Mouse (Mus musculus) kidney, embryonic 16.5 days (tissue): ENCODE measurements around the gene Lypla2. TPM values are rescaled to one million over a fixed set of nuclear protein-coding genes. Genes with fewer than 3 reads are reported as not detected.
A peak's percentile ranks its signal among the peaks of the same experiment; 100 is the strongest.
"Not testable (repeated sequence)": the region's sequence is repeated elsewhere in the genome, so short reads cannot be mapped to it uniquely, and the experiment has no call there.

Source experiments
- ATAC-seq: fragments of 200-750 bp; cut with Nextera tagmentation; 2 replicates; pipeline ENCODE4 v1.8.0; 2017; ENCODE audit warnings: moderate TSS enrichment; ENCODE audit not compliant: low FRiP score, low TSS enrichment
- H3K27ac ChIP-seq: fragments of 300-500 bp; sonication (generic); 2 replicates; pipeline ENCODE4 v1.5.1; 2014; ENCODE audit warnings: low read length
- H3K27me3 ChIP-seq: fragments of 300-500 bp; sonication (generic); 2 replicates; pipeline ENCODE4 v1.6.1; 2014; ENCODE audit warnings: low read length, control low read depth, mixed read lengths; ENCODE audit not compliant: insufficient read depth
- H3K36me3 ChIP-seq: fragments of 300-500 bp; sonication (generic); 2 replicates; pipeline ENCODE4 v1.6.1; 2014; ENCODE audit warnings: low read length, control low read depth, mixed read lengths; ENCODE audit not compliant: insufficient read depth
- H3K4me1 ChIP-seq: fragments of 300-500 bp; sonication (generic); 2 replicates; pipeline ENCODE4 v1.6.1; 2014; ENCODE audit warnings: low read length, control low read depth, mixed read lengths; ENCODE audit not compliant: insufficient read depth
- H3K4me2 ChIP-seq: fragments of 300-500 bp; sonication (generic); replicated peaks from 2 replicates; pipeline ENCODE4 v1.6.1; 2014; ENCODE audit warnings: low read depth, low read length
- H3K4me3 ChIP-seq: fragments of 300-500 bp; sonication (generic); 2 replicates; pipeline ENCODE4 v1.5.1; 2014; ENCODE audit warnings: mild to moderate bottlenecking, low read length
- H3K9ac ChIP-seq: fragments of 300-500 bp; sonication (generic); replicated peaks from 2 replicates; pipeline ENCODE4 v1.6.1; 2014; ENCODE audit warnings: low read length
- H3K9me3 ChIP-seq: fragments of 300-500 bp; sonication (generic); 2 replicates; pipeline ENCODE4 v1.6.1; 2016; ENCODE audit warnings: low read length, control low read depth
- WGBS: fragments of 180-500 bp; shearing (Covaris S2); extraction: QIAGEN DNeasy Blood & Tissue Kit; methylation state at CpG from one replicate; pipeline ENCODE4 v1.1.7; 2014; 5-methylcytosine and 5-hydroxymethylcytosine counted together
- polyA plus RNA-seq: library from polyadenylated mRNA; unstranded; fragments of >200 nt; fragmentation: Nextera tagmentation; extraction: Ambion mirVana; gene quantifications from 2 replicates; pipeline ENCODE4 v1.2.1, GENCODE M21; 2015

Gene Lypla2
- polyA plus RNA-seq, 1 experiment from 2014 or later: 147 TPM

DNA sequence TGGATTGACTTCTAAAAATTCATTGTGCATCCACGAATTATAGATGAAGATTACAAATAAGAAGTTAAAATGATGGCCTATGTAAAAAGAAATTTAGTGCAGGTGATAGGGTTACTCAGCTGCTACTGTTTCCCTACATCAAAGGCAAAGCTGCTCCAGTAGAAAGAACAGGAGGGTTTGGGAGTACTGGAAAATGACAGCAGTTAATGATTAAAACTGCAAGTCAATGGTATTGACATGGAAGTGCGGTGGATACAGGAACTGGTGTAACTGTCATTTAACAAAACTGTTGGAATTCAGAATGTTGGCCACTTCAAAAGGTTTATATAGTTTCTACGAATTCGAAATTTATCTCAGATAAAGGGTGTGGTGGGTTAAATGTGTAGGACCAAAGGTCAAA, 22.7 kb upstream of the Lypla2 start:
- no peak overlapping the region for H3K4me3 ChIP-seq
- H3K9ac ChIP-seq: no peak overlapping the region
- no peak overlapping the region for H3K4me2 ChIP-seq
- no peak overlapping the region for H3K27ac ChIP-seq
- 86% methylated on average over 4 of the region's 4 CpGs for WGBS
- no peaks in the 10 kb centered on the region for H3K36me3 ChIP-seq
- no peaks in the 10 kb centered on the region for H3K27me3 ChIP-seq
- no peak for ATAC-seq
- peaks cover 9% of the 10 kb centered on the region for H3K9me3 ChIP-seq
- H3K4me1 ChIP-seq: no peaks in the 10 kb centered on the region

GRCm38 (mm10) chr4:135993941-135994340, 21.5 kb upstream of the Lypla2 start:
- WGBS: 96% methylated on average over 6 of the region's 6 CpGs
- no peaks in the 10 kb centered on the region for H3K4me1 ChIP-seq
- H3K9me3 ChIP-seq: peaks cover 9% of the 10 kb centered on the region
- no peaks in the 10 kb centered on the region for H3K27me3 ChIP-seq
- no peak overlapping the region for H3K27ac ChIP-seq
- H3K4me2 ChIP-seq: no peak overlapping the region
- H3K4me3 ChIP-seq: no peak overlapping the region
- ATAC-seq: no peak
- H3K9ac ChIP-seq: no peak overlapping the region
- H3K36me3 ChIP-seq: no peaks in the 10 kb centered on the region

DNA sequence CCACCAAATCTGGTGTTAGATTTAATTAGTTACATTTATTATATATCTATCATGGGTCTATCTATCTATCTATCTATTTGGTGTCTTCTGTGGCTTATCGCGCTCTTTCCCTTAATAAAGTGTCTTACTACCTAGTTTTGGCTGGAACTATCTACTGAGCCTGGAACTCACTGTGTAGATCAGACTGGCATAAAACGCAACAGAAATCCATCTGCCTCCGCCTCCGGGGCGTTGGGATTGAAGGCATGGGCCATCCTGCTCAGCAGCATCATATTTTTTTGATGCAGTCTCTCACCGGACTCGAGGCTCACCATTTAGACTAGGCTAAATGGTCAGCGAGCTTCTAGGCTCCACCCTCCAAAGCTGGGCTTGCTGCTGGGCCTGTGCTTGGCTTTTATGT, 15.3 kb upstream of the Lypla2 start:
- peak overlapping the region; percentile 90 for H3K4me3 ChIP-seq
- peak overlapping the region; percentile 93 for H3K9ac ChIP-seq
- H3K4me2 ChIP-seq: peak overlapping the region; percentile 58
- H3K27ac ChIP-seq: no peak overlapping the region
- peaks cover 18% of the 10 kb centered on the region for H3K36me3 ChIP-seq
- 63% methylated on average over 9 of the region's 9 CpGs for WGBS
- peaks cover 18% of the 10 kb centered on the region for H3K4me1 ChIP-seq
- no peaks in the 10 kb centered on the region for H3K27me3 ChIP-seq
- no peak for ATAC-seq
- H3K9me3 ChIP-seq: no peaks in the 10 kb centered on the region

DNA sequence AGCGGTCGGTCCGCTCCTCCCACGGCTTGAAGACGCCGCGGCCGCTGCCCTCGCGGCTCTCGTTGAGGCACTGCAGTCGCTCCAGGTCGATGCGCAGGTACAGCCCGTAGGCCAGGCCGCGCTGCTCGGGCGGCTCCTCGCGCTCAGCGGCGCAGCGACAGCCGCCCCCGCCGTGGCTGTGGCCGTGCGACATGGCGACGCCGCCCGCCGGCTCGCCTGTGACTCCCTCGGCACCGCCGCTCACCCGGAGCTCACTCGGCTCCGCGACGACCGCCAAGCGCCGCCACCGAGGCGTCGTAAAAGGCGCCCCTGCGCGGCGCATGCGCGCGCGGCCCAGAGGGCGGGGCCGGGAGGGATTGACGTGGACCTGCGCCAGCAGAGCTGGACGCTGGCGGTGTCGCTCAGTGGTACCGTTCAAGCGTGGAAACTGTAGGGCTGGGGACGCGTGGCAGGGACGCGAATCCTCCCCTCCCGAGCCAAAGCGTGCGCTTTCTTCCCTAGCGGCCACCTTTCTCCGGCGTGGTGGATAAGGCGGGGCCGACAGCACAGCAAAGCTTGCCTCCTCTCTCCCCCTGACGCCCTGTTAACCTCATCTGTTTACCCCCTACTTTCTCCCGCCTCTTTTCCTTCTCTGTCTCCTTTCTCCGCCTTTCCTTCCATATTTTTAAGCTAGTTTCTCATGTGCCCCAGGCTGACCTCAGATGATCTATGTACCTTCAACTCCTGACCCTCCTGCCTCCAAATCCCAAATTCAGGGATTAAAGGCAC, 14.7 kb upstream of the Lypla2 start, which contains the start of gene Pithd1:
TSS of gene Pithd1 (minus strand) at position 322 of the 768 bp plus-strand sequence.
- peak within 1 kb of the TSS; percentile 58 for H3K4me2 ChIP-seq
- peaks cover 18% of the 10 kb centered on the region for H3K4me1 ChIP-seq
- no peaks in the 10 kb centered on the region for H3K27me3 ChIP-seq
- peak within 1 kb of the TSS; percentile 93 for H3K9ac ChIP-seq
- H3K27ac ChIP-seq: peak within 1 kb of the TSS; percentile 83
- WGBS: under 1% methylated on average over 75 of the region's 81 CpGs
- peaks cover 18% of the 10 kb centered on the region for H3K36me3 ChIP-seq
- peak within 1 kb of the TSS; percentile 90 for H3K4me3 ChIP-seq
- ATAC-seq: peak; percentile 96
- H3K9me3 ChIP-seq: no peaks in the 10 kb centered on the region

DNA sequence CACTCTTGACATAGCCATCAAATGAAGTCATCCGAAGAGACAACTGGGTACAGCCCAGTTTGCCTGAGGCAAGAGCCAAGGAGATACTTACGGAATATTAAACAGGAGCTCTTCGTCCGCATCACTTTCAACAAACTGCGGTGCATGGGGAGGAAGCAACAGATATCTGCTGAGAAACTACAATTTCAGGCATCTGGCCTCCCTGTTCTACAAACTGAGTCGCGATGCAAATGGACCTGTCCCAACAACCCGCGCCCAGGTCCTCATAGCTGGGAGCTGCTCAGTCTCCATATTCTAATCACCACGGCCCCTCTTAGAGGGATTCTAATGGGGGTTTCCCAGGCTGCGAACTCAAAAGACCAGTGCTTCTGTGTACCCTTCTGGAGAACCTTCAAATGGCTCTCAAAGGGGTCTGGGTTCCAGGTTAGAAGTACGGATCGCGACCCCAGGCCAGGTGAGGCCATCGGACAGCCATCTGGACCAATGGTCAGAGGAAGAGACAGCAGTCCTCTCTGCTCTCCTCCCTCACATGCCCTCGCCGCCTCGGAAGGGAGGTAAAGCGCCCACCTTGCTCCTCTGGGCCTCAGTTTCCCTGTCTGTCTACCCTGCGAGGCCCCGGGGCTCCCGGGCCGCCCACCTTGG, 14.0 kb upstream of the Lypla2 start:
- peak; percentile 2; the same call in 1 of the 2 replicates for ATAC-seq
- Histone ChIP-seq H3K36me3 (peaks cover 18% of the 10 kb centered on the region), H3K27ac (peak overlapping the region; percentile 83), H3K27me3 (no peaks in the 10 kb centered on the region), H3K4me3 (peak overlapping the region; percentile 90), H3K4me1 (peaks cover 18% of the 10 kb centered on the region), H3K9ac (peak overlapping the region; percentile 93), H3K9me3 (no peaks in the 10 kb centered on the region), H3K4me2 (peak overlapping the region; percentile 58)
- 7% methylated on average over 23 of the region's 23 CpGs for WGBS

- 89% methylated on average over 7 of the region's 7 CpGs for whole genome bisulfite sequencing
- H3K36me3 ChIP-seq: peaks cover 18% of the 10 kb centered on the region
- no peaks in the 10 kb centered on the region for H3K9me3 ChIP-seq
- H3K4me1 ChIP-seq: peaks cover 18% of the 10 kb centered on the region
- no peak overlapping the region for H3K27ac ChIP-seq
- peak overlapping the region; percentile 58 for H3K4me2 ChIP-seq
- H3K4me3 ChIP-seq: peak overlapping the region; percentile 90
- ATAC-seq: no peak
- H3K9ac ChIP-seq: 0 out of 2 replicates have a peak overlapping the region, but pooled peaks have one; percentile 93
- H3K27me3 ChIP-seq: no peaks in the 10 kb centered on the region
Measured at GRCm38 (mm10) chr4:135985769-135986168, 13.3 kb upstream of the Lypla2 start.

DNA sequence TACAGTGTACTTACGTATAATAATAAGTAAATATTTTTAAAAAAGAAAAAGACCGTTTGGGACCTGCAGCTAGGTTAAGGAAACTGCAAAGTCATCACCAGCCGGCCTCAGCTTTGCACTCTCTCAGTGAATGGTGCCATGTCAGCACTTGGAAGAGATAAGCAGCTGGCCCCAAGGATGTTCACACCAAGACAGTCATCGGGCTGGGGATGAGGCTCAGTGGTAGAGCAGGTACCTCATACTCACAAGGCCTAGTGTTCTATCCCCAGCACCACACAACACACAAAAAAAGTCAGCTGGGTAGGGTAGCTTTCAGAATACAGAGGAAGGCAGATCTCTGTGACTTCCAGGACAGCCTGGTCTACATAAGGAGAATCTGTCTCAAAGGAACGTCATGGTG, 12.8 kb upstream of the Lypla2 start:
- no peak overlapping the region for H3K4me2 ChIP-seq
- H3K36me3 ChIP-seq: peaks cover 18% of the 10 kb centered on the region
- peaks cover 18% of the 10 kb centered on the region for H3K4me1 ChIP-seq
- no peak for ATAC-seq
- H3K27me3 ChIP-seq: no peaks in the 10 kb centered on the region
- no peak overlapping the region for H3K4me3 ChIP-seq
- no peak overlapping the region for H3K27ac ChIP-seq
- no peaks in the 10 kb centered on the region for H3K9me3 ChIP-seq
- H3K9ac ChIP-seq: no peak overlapping the region
- 90% methylated on average over 5 of the region's 5 CpGs for WGBS

DNA sequence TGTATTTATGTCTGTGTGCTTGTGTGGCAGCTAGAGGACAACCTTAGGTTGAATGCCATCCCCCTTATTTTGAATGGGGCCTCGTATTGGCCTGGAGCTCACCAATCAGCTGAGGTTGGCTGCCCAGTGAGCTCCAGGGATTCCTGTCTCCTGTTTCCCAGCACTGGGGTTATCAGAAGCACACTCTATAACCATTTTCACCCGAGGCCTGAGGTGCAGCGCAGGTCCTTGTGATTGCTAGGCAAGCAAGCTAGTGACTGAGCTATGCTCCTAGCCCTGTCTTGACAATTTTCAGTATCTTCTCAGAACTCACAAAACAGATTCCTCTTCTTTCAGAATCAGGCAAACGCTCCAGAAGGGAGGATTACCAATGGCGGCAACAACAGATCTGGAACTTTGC, 12.1 kb upstream of the Lypla2 start:
- ATAC-seq: no peak
- Histone ChIP-seq H3K36me3 (peaks cover 18% of the 10 kb centered on the region), H3K4me2 (no peak overlapping the region), H3K9me3 (no peaks in the 10 kb centered on the region), H3K27me3 (no peaks in the 10 kb centered on the region), H3K4me3 (no peak overlapping the region), H3K27ac (no peak overlapping the region), H3K9ac (no peak overlapping the region), H3K4me1 (peaks cover 18% of the 10 kb centered on the region)
- 86% methylated on average over 5 of the region's 5 CpGs for WGBS

DNA sequence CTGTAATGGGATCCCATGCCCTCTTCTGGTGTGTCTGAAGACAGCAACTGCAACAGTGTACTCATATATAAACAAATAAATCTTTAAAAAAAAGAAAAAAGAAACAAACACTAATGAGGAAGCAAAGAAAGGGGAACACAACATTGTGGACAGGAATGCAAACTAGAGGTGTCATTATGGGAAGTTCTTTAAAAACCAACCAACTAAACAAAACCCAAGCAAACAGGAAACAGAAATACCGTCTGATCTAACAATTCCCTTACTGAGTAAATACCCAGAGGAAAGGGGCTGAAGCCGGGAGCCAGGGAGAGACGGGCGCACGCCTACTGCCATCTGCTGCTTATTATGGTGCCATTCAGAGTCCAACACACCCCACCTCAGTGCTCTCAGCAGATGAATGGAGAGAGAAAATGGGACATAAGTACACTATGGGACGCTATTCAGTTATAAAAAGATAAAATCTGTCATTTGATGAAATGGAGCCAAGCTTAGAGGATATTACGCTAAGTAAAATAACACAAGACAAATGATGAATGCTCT, 9.2 kb upstream of the Lypla2 start:
- peaks cover 13% of the 10 kb centered on the region for H3K4me1 ChIP-seq
- WGBS: 80% methylated on average over 7 of the region's 7 CpGs
- no peak overlapping the region for H3K27ac ChIP-seq
- H3K4me2 ChIP-seq: no peak overlapping the region
- H3K4me3 ChIP-seq: no peak overlapping the region
- peaks cover 35% of the 10 kb centered on the region for H3K36me3 ChIP-seq
- no peaks in the 10 kb centered on the region for H3K9me3 ChIP-seq
- ATAC-seq: no peak
- H3K27me3 ChIP-seq: no peaks in the 10 kb centered on the region
- H3K9ac ChIP-seq: no peak overlapping the region

DNA sequence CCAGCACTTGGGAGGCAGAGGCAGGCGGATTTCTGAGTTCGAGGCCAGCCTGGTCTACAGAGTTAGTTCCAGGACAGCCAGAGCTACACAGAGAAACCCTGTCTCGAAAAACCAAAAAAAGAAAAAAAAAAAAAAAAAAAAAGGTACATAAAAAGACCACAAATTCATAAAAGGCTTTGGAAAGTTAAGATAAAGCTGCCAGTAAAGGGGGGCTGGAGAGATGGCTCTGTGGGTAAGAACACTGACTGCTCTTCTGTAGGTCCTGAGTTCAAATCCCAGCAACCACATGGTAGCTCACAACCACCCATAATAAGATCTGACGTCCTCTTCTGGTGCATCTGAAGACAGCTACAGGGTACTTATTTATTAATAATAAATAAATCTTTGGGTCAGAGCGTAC, 7.8 kb upstream of the Lypla2 start:
- 96% methylated on average over 4 of the region's 5 CpGs for WGBS

More for the DNA sequence above, 7.8 kb upstream of the Lypla2 start:
- not testable (repeated sequence) for H3K9ac ChIP-seq, H3K27ac ChIP-seq, H3K27me3 ChIP-seq, H3K4me1 ChIP-seq, H3K4me3 ChIP-seq, H3K4me2 ChIP-seq, H3K9me3 ChIP-seq, ATAC-seq
- peaks cover 43% of the 10 kb centered on the region for H3K36me3 ChIP-seq
